Mouse (Mus musculus): Measurements from ENCODE around the gene Phldb3. TPM values are rescaled to one million over a fixed set of nuclear protein-coding genes. Genes with fewer than 3 reads are reported as not detected.

Gene Phldb3
- polyA plus RNA-seq, 1 experiment from 2014 or later: 0.35 TPM

DNA sequence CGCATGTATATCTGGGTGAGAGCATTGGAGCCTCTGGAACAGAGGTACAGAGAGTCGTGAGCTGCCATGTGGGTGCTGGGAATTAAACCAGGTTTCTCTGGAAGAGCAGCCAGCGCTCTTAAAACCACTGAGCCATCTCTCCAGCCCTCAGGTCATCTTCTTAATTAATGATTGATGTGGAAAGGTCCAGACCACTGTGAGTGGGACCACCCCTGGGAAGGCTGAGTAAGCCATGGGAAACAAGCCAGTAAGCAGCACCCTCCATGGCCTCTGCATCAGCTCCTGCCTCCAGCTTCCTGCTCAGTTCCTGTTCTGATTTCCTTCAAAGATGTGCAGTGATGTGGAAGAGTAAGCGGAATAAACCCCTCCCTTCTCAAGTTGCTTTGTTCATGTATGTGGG is 18.4 kb upstream of the Phldb3 start:
- no peak for ATAC-seq
- Histone ChIP-seq H3K27ac (ENCODE audit: low read length) (no peak overlapping the region), H3K9ac (ENCODE audit: low read depth, low read length) (no peak overlapping the region), H3K4me3 (ENCODE audit: low read length) (no peak overlapping the region), H3K36me3 (ENCODE audit: control insufficient read depth, insufficient read depth, low read length) (no peaks in the 10 kb centered on the region), H3K4me2 (ENCODE audit: low read depth, low read length) (no peak overlapping the region), H3K27me3 (replicated peaks; ENCODE audit: control insufficient read depth, insufficient read depth, low read length) (no peaks in the 10 kb centered on the region), H3K9me3 (ENCODE audit: control insufficient read depth, low read length) (no peaks in the 10 kb centered on the region), H3K4me1 (ENCODE audit: control insufficient read depth, insufficient read depth, low read length) (peaks cover 23% of the 10 kb centered on the region)
- WGBS: 55% methylated on average over 4 of the region's 4 CpGs

GRCm38 (mm10) chr7:24592781-24593180 is 17.8 kb upstream of the Phldb3 start:
- Histone ChIP-seq H3K9me3 (ENCODE audit: control insufficient read depth, low read length) (no peaks in the 10 kb centered on the region), H3K27ac (ENCODE audit: low read length) (no peak overlapping the region), H3K4me2 (ENCODE audit: low read depth, low read length) (no peak overlapping the region), H3K4me3 (ENCODE audit: low read length) (no peak overlapping the region), H3K36me3 (ENCODE audit: control insufficient read depth, insufficient read depth, low read length) (no peaks in the 10 kb centered on the region), H3K4me1 (ENCODE audit: control insufficient read depth, insufficient read depth, low read length) (peaks cover 17% of the 10 kb centered on the region), H3K9ac (ENCODE audit: low read depth, low read length) (no peak overlapping the region), H3K27me3 (replicated peaks; ENCODE audit: control insufficient read depth, insufficient read depth, low read length) (no peaks in the 10 kb centered on the region)
- no peak for ATAC-seq
- WGBS: 80% methylated on average over 6 of the region's 6 CpGs

DNA sequence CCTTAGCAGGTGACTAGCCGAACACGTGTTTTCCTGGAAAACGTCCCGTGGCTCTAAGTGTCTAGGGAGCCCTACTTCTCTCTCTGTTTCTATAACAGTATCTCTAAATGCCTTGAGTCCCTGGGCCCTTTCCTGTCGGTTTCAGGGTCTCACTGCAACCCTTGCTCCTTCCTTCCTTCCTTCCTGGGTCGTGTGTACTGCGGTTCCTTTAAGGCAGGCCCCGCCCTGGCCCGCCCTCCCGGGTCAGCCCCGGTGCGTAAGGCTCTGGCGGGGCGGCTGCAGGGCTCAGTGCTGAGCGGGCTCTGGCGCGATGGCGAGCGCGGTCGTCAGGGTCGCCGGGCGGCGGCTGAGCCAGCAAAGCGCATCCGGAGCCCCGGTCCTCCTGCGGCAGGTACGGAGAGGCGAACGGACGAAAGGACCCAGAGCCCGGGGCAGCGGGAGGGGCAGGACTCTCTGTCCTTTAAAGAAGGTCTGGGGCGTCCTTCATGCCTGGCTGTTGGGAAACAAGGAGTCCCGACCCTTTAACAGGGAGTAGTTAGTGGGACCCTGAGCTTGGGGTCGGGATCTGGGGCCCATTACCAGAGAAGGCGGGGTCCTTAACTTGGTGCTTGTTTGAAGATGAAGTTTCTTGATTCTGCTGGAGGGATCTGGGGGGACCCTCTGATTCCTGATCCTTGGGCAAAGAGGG is 16.8 kb upstream of the Phldb3 start:
- no peaks in the 10 kb centered on the region for H3K9me3 ChIP-seq (ENCODE audit: control insufficient read depth, low read length)
- no peaks in the 10 kb centered on the region for H3K36me3 ChIP-seq (ENCODE audit: control insufficient read depth, insufficient read depth, low read length)
- H3K27me3 ChIP-seq (replicated peaks; ENCODE audit: control insufficient read depth, insufficient read depth, low read length): no peaks in the 10 kb centered on the region
- peak overlapping the region; percentile 64 for H3K4me3 ChIP-seq (ENCODE audit: low read length)
- H3K4me1 ChIP-seq (ENCODE audit: control insufficient read depth, insufficient read depth, low read length): peaks cover 12% of the 10 kb centered on the region
- WGBS: 2% methylated on average over 38 of the region's 39 CpGs
- peak overlapping the region; percentile 72 for H3K9ac ChIP-seq (ENCODE audit: low read depth, low read length)
- peak overlapping the region; percentile 83 for H3K4me2 ChIP-seq (ENCODE audit: low read depth, low read length)
- peak; percentile 93 for ATAC-seq
- H3K27ac ChIP-seq (ENCODE audit: low read length): peak overlapping the region; percentile 51

GRCm38 (mm10) chr7:24594309-24594803 is 16.2 kb upstream of the Phldb3 start:
- Histone ChIP-seq H3K27ac (ENCODE audit: low read length) (no peak overlapping the region), H3K9me3 (ENCODE audit: control insufficient read depth, low read length) (no peaks in the 10 kb centered on the region), H3K4me3 (ENCODE audit: low read length) (peak overlapping the region; percentile 64), H3K9ac (ENCODE audit: low read depth, low read length) (peak overlapping the region; percentile 72), H3K27me3 (replicated peaks; ENCODE audit: control insufficient read depth, insufficient read depth, low read length) (no peaks in the 10 kb centered on the region), H3K4me2 (ENCODE audit: low read depth, low read length) (peak overlapping the region; percentile 83), H3K4me1 (ENCODE audit: control insufficient read depth, insufficient read depth, low read length) (peaks cover 13% of the 10 kb centered on the region), H3K36me3 (ENCODE audit: control insufficient read depth, insufficient read depth, low read length) (no peaks in the 10 kb centered on the region)
- peak; percentile 6; the same call in 1 of the 2 replicates for ATAC-seq
- 4% methylated on average over 13 of the region's 13 CpGs for WGBS

DNA sequence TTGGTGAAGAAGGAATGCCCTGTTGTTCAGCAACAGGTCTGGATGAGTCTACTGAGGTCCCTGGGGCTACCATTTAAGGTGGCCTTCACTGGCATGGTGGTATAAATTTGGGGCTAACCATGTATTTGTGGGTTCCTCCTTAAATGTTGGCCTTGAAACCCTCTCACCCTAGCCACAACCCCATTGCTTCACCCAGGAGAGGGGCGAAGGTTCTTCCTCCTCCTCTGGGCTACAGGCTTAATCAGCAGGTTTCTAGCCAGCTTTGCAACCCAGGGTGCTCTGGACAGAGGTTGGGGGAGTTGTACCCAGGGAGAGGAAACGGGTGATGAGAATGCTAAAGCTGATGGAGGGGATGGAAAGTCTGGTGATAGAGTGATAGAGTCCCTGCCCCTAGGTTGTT is 15.1 kb upstream of the Phldb3 start:
- peaks cover 15% of the 10 kb centered on the region for H3K4me1 ChIP-seq (ENCODE audit: control insufficient read depth, insufficient read depth, low read length)
- no peak overlapping the region for H3K4me2 ChIP-seq (ENCODE audit: low read depth, low read length)
- H3K27me3 ChIP-seq (replicated peaks; ENCODE audit: control insufficient read depth, insufficient read depth, low read length): no peaks in the 10 kb centered on the region
- H3K9ac ChIP-seq (ENCODE audit: low read depth, low read length): no peak overlapping the region
- H3K4me3 ChIP-seq (ENCODE audit: low read length): no peak overlapping the region
- no peaks in the 10 kb centered on the region for H3K9me3 ChIP-seq (ENCODE audit: control insufficient read depth, low read length)
- no peak for ATAC-seq
- 80% methylated on average over 2 of the region's 2 CpGs for WGBS
- no peak overlapping the region for H3K27ac ChIP-seq (ENCODE audit: low read length)
- no peaks in the 10 kb centered on the region for H3K36me3 ChIP-seq (ENCODE audit: control insufficient read depth, insufficient read depth, low read length)

GRCm38 (mm10) chr7:24598121-24598520 is 12.4 kb upstream of the Phldb3 start:
- Histone ChIP-seq H3K9ac (ENCODE audit: low read depth, low read length) (no peak overlapping the region), H3K9me3 (ENCODE audit: control insufficient read depth, low read length) (no peaks in the 10 kb centered on the region), H3K4me2 (ENCODE audit: low read depth, low read length) (no peak overlapping the region), H3K4me3 (ENCODE audit: low read length) (no peak overlapping the region), H3K27ac (ENCODE audit: low read length) (no peak overlapping the region), H3K27me3 (replicated peaks; ENCODE audit: control insufficient read depth, insufficient read depth, low read length) (no peaks in the 10 kb centered on the region), H3K4me1 (ENCODE audit: control insufficient read depth, insufficient read depth, low read length) (peaks cover 15% of the 10 kb centered on the region), H3K36me3 (ENCODE audit: control insufficient read depth, insufficient read depth, low read length) (no peaks in the 10 kb centered on the region)
- ATAC-seq: no peak
- WGBS: 71% methylated on average over 4 of the region's 4 CpGs

DNA sequence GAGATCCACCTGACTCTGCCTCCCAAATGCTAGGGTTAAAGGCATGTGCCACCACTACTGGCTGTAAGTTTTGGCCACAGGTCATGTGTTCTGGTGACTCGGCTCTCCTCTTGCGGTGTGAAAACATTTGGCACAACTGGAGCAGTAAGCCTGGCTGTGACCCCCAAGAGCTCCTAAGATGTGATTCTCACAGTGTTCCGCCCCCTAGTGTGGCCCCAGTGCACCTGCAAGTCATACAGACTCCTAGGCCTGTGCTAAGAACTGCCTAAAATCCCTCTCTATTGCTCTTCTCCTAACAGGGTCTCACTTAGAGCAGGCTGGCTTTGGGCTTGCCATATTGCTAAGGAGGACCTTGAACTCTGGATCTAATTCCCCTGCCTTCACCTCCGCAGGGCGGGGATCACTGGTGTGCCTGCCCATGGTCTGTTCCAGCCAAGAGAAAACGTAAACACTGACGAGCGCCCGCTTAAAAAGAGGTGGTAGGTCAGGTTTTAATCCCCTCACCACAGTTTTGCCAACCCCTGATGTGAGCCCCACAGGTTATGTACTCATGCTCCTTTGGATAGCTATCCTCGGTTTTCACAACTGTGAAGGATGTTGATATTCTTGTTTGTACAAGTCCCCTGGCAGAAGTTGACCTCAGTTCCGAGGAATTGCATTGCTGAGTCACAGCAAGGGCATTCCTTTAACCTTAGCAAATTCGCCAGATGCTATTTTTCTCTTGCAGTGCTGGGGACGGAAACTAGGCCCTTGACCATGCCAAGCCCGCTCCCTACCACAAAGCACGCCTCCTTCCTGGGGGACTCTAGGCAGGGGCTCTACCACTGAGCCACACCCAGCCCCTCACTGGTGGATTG is 11.1 kb upstream of the Phldb3 start:
- no peak overlapping the region for H3K4me3 ChIP-seq (ENCODE audit: low read length)
- H3K4me2 ChIP-seq (ENCODE audit: low read depth, low read length): no peak overlapping the region
- H3K27ac ChIP-seq (ENCODE audit: low read length): no peak overlapping the region
- no peaks in the 10 kb centered on the region for H3K36me3 ChIP-seq (ENCODE audit: control insufficient read depth, insufficient read depth, low read length)
- no peak; the same call in 1 of the 2 replicates for ATAC-seq
- 69% methylated on average over 15 of the region's 15 CpGs for WGBS
- H3K9me3 ChIP-seq (ENCODE audit: control insufficient read depth, low read length): no peaks in the 10 kb centered on the region
- no peaks in the 10 kb centered on the region for H3K27me3 ChIP-seq (replicated peaks; ENCODE audit: control insufficient read depth, insufficient read depth, low read length)
- peaks cover 12% of the 10 kb centered on the region for H3K4me1 ChIP-seq (ENCODE audit: control insufficient read depth, insufficient read depth, low read length)
- H3K9ac ChIP-seq (ENCODE audit: low read depth, low read length): no peak overlapping the region

- no peaks in the 10 kb centered on the region for H3K27me3 ChIP-seq (replicated peaks; ENCODE audit: control insufficient read depth, insufficient read depth, low read length)
- H3K9ac ChIP-seq (ENCODE audit: low read depth, low read length): no peak overlapping the region
- H3K4me2 ChIP-seq (ENCODE audit: low read depth, low read length): peak overlapping the region; percentile 36; the same call in 1 of the 2 replicates
- H3K36me3 ChIP-seq (ENCODE audit: control insufficient read depth, insufficient read depth, low read length): no peaks in the 10 kb centered on the region
- peak; percentile 90 for ATAC-seq
- no peak overlapping the region for H3K4me3 ChIP-seq (ENCODE audit: low read length)
- peaks cover 3% of the 10 kb centered on the region; the same call in 1 of the 2 replicates for H3K4me1 ChIP-seq (ENCODE audit: control insufficient read depth, insufficient read depth, low read length)
- WGBS: 5% methylated on average over 13 of the region's 13 CpGs
- H3K9me3 ChIP-seq (ENCODE audit: control insufficient read depth, low read length): no peaks in the 10 kb centered on the region
- H3K27ac ChIP-seq (ENCODE audit: low read length): no peak overlapping the region
These were observed 9.5 kb upstream of the Phldb3 start for GRCm38 (mm10) chr7:24600941-24601597.

DNA sequence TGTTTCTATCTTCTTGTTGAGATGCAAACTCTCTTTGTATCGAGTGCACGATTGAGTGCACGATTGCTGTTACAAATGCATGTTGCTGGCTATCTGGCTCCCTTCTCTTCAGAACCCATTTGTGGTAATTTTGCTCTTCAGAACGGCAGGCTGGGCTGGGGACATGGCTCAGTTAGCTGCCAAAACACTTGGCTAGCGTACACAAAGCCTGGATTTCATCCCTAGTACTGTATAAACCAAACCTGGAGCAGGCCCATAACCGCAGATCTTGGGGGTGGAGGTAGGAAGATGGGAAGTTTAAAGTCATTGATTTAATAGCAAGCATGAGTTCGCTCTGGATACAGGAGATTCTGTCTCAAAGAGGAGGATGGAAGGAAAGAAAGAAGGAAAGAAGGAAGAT is 5.0 kb upstream of the Phldb3 start:
- ATAC-seq: no peak
- 78% methylated on average over 7 of the region's 7 CpGs for WGBS
- Histone ChIP-seq H3K36me3 (ENCODE audit: control insufficient read depth, insufficient read depth, low read length) (no peaks in the 10 kb centered on the region), H3K4me3 (ENCODE audit: low read length) (no peak overlapping the region), H3K9me3 (ENCODE audit: control insufficient read depth, low read length) (no peaks in the 10 kb centered on the region), H3K4me2 (ENCODE audit: low read depth, low read length) (no peak overlapping the region), H3K27me3 (replicated peaks; ENCODE audit: control insufficient read depth, insufficient read depth, low read length) (0 out of 2 replicates have a peak, but pooled peaks cover 4% of the 10 kb centered on the region), H3K4me1 (ENCODE audit: control insufficient read depth, insufficient read depth, low read length) (peaks cover 12% of the 10 kb centered on the region), H3K9ac (ENCODE audit: low read depth, low read length) (no peak overlapping the region), H3K27ac (ENCODE audit: low read length) (no peak overlapping the region)
